Mouse (Mus musculus) ES-E14 (cell line): ENCODE data around the gene Hspb7. TPM values are rescaled to one million over a fixed set of nuclear protein-coding genes. Genes with fewer than 3 reads are reported as not detected.

ENCODE experiments used
- DNase-seq: peaks from one replicate; pipeline ENCODE4 v3.0.0-alpha.2; 2013; ENCODE audit warnings: low read depth, low spot score
- H3K27ac ChIP-seq: 2 replicates; pipeline ENCODE4 v1.5.1; 2012; ENCODE audit warnings: low read depth, mild to moderate bottlenecking, low read length, moderate library complexity, mixed read lengths; ENCODE audit not compliant: poor library complexity, insufficient read depth, severe bottlenecking
- H3K36me3 ChIP-seq: 2 replicates; pipeline ENCODE4 v1.6.1; 2012; ENCODE audit warnings: mild to moderate bottlenecking, low read length, moderate library complexity, mixed read lengths; ENCODE audit not compliant: control insufficient read depth, poor library complexity, insufficient read depth, severe bottlenecking
- H3K4me1 ChIP-seq, 2 experiments: fragments of 150-350 bp in 1 of 2; sonication (generic) in 1 of 2; 2 replicates each; pipeline ENCODE4 v1.6.1; 2012; ENCODE audit warnings: low read length in 2 of 2, mild to moderate bottlenecking in 1 of 2, mixed read lengths in 1 of 2; ENCODE audit not compliant: control insufficient read depth in 2 of 2, insufficient read depth in 2 of 2, poor library complexity in 1 of 2
- H3K4me3 ChIP-seq, 2 experiments: fragments of 150-350 bp in 1 of 2; sonication (generic) in 1 of 2; 2 replicates each; pipeline ENCODE4 v1.5.1; 2012; ENCODE audit warnings: low read length in 2 of 2, low read depth in 1 of 2, mild to moderate bottlenecking in 1 of 2, mixed read lengths in 1 of 2; ENCODE audit not compliant: insufficient read depth in 1 of 2, poor library complexity in 1 of 2, severe bottlenecking in 1 of 2
- H3K9ac ChIP-seq: 2 replicates; pipeline ENCODE4 v1.6.1; 2012; ENCODE audit warnings: low read depth, mild to moderate bottlenecking, low read length, mixed read lengths; ENCODE audit not compliant: poor library complexity, insufficient read depth, severe bottlenecking
- H3K9me3 ChIP-seq: fragments of 150-350 bp; sonication (generic); 2 replicates; pipeline ENCODE4 v1.6.1; 2012; ENCODE audit warnings: low read depth, mild to moderate bottlenecking, low read length; ENCODE audit not compliant: control insufficient read depth, insufficient read depth
- CHD2 ChIP-seq: IDR thresholded peaks from 2 replicates; pipeline ENCODE4 v1.6.1; 2014; ENCODE audit warnings: mild to moderate bottlenecking, low read depth, low read length, inconsistent platforms
- HCFC1 ChIP-seq: IDR thresholded peaks from 2 replicates; pipeline ENCODE4 v1.6.1; 2012; ENCODE audit warnings: low read length, inconsistent platforms, borderline replicate concordance; ENCODE audit not compliant: insufficient read depth
- MAFK ChIP-seq: IDR thresholded peaks from 2 replicates; pipeline ENCODE4 v1.6.1; 2014; ENCODE audit warnings: mild to moderate bottlenecking, low read depth, low read length, inconsistent platforms; ENCODE audit not compliant: insufficient read depth
- ZC3H11A ChIP-seq: IDR thresholded peaks from 2 replicates; pipeline ENCODE4 v1.6.1; 2012; ENCODE audit warnings: low read depth, mild to moderate bottlenecking, inconsistent platforms, low read length, borderline replicate concordance
- ZNF384 ChIP-seq: IDR thresholded peaks from 2 replicates; pipeline ENCODE4 v1.6.1; 2012; ENCODE audit warnings: low read depth, low read length, inconsistent platforms
- in situ Hi-C, 2 experiments: fragments of 600-800 bp; cut with MboI; formaldehyde crosslinking; loops; one replicate each; pipeline ENCODE4 v1.15.1; 2025; ENCODE audit warnings: low sequenced_read_pairs in 2 of 2, inconsistent platforms in 1 of 2; ENCODE audit not compliant: unreplicated experiment in 2 of 2
- total RNA-seq: library from RNA; depleted of rRNA; stranded (reverse); fragments of 300-350 nt; gene quantifications from 2 replicates; pipeline ENCODE4 v1.2.3, GENCODE M21; 2012; rRNA removed

The Hspb7 gene
- total RNA-seq, 1 experiment: not detected

- Histone ChIP-seq H3K27ac (no peak overlapping the region), H3K9me3 (no peaks in the 10 kb centered on the region), H3K4me3 (no peak overlapping the region), H3K36me3 (peaks cover 90% of the 10 kb centered on the region), H3K9ac (no peak overlapping the region), H3K4me1 (peaks cover 3 to 7% of the 10 kb centered on the region in 2 experiments; a peak in 1 of 4 replicates)
- TF ChIP-seq ZNF384 (no peak), MAFK (no peak), CHD2 (no peak), ZC3H11A (no peak), HCFC1 (no peak)
- DNase-seq: no peak
- in situ Hi-C loops: no loop called here
These were observed 52.2 kb downstream of the Hspb7 start for GRCm38 (mm10) chr4:141472641-141473321.

DNA sequence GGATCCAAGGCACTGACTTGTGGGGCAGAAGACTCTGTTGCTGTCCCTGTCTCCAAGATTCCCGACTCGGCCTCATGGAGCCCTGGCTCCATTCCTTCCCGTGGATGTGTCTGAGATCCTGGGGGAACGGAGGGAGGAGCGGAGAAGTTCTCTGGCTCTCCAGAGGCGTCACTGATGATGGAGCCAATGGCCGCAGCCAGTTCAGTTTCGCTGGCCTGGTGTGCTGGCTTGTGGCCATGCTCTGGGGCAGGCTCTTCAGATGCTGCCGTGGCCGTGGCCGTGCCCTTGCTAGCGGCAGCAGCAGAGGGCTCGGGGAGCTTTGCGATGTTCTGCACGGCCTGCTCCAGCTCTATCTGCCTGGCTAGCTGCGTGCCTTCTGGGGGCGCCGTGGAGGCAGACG is 53.9 kb downstream of the Hspb7 start:
- in situ Hi-C loops: no loop called here
- no peak for TF ChIP-seq HCFC1
- no peak for TF ChIP-seq ZNF384
- TF ChIP-seq CHD2: no peak
- TF ChIP-seq MAFK: no peak
- no peak for TF ChIP-seq ZC3H11A
- no peak for DNase-seq
- H3K4me3 ChIP-seq: 0 out of 4 replicates have a peak overlapping the region, but pooled peaks of 1 of the 2 experiments have one; percentile 4
- no peak overlapping the region for H3K9ac ChIP-seq
- no peak overlapping the region for H3K27ac ChIP-seq
- peaks cover 92% of the 10 kb centered on the region for H3K36me3 ChIP-seq
- H3K9me3 ChIP-seq: no peaks in the 10 kb centered on the region
- peaks cover 3 to 7% of the 10 kb centered on the region in 2 experiments; a peak in 1 of 4 replicates for H3K4me1 ChIP-seq

Other genes with a start within 250 kb of the Hspb7 start
- gene Rsg1, start 206.8 kb upstream of the Hspb7 start, total RNA-seq: 2.9 and 4.7 TPM in 2 replicates
- gene Arhgef19, start 181.3 kb upstream of the Hspb7 start, total RNA-seq: 1.7 and 2.3 TPM in 2 replicates
- 256 and 507 TPM in 2 replicates for gene Epha2, start 119.5 kb upstream of the Hspb7 start, total RNA-seq
- 2.3 and 2.5 TPM in 2 replicates for gene Fam131c, start 52.6 kb upstream of the Hspb7 start, total RNA-seq
- 0.62 and 0.79 TPM in 2 replicates for gene Clcnka, start 22.1 kb upstream of the Hspb7 start, total RNA-seq
- gene Clcnkb, start 4.8 kb upstream of the Hspb7 start, total RNA-seq: 1.6 and 4.5 TPM in 2 replicates
- gene Srarp, start 15.3 kb downstream of the Hspb7 start, total RNA-seq: not detected in 2 replicates
- 30.1 and 37.3 TPM in 2 replicates for gene Zbtb17, start 23.9 kb downstream of the Hspb7 start, total RNA-seq
- gene Spen, start 117.8 kb downstream of the Hspb7 start, total RNA-seq: 51.5 and 58.6 TPM in 2 replicates
- 71.3 and 112 TPM in 2 replicates for gene Fblim1, start 185.3 kb downstream of the Hspb7 start, total RNA-seq
- 3.9 and 10.1 TPM in 2 replicates for gene Tmem82, start 197.9 kb downstream of the Hspb7 start, total RNA-seq
- 0.76 and 0.79 TPM in 2 replicates for gene Slc25a34, start 203.0 kb downstream of the Hspb7 start, total RNA-seq
- 6.2 and 6.8 TPM in 2 replicates for gene Plekhm2, start 244.1 kb downstream of the Hspb7 start, total RNA-seq